Mouse (Mus musculus) embryonic facial prominence, embryonic 12.5 days (tissue): Measurements from ENCODE around the gene Sbno2. TPM values are rescaled to one million over a fixed set of nuclear protein-coding genes. Genes with fewer than 3 reads are reported as not detected.

ENCODE experiments used
- ATAC-seq: fragments of 200-750 bp; cut with Nextera tagmentation; 2 replicates; pipeline ENCODE4 v1.8.0; 2017; ENCODE audit not compliant: insufficient number of reproducible peaks, insufficient read depth, low FRiP score, low TSS enrichment
- H3K27ac ChIP-seq: fragments of 300-500 bp; sonication (generic); 2 replicates; pipeline ENCODE4 v1.5.1; 2016; ENCODE audit warnings: mild to moderate bottlenecking
- H3K27me3 ChIP-seq: fragments of 300-500 bp; sonication (generic); 2 replicates; pipeline ENCODE4 v1.6.1; 2016; ENCODE audit warnings: mild to moderate bottlenecking, moderate library complexity
- H3K36me3 ChIP-seq: fragments of 300-500 bp; sonication (generic); 2 replicates; pipeline ENCODE4 v1.6.1; 2016; ENCODE audit warnings: mild to moderate bottlenecking
- H3K4me1 ChIP-seq: fragments of 300-500 bp; sonication (generic); 2 replicates; pipeline ENCODE4 v1.6.1; 2016
- H3K4me2 ChIP-seq: fragments of 300-500 bp; sonication (generic); replicated peaks from 2 replicates; pipeline ENCODE4 v1.6.1; 2016; ENCODE audit warnings: mild to moderate bottlenecking, moderate library complexity
- H3K4me3 ChIP-seq: fragments of 300-500 bp; sonication (generic); 2 replicates; pipeline ENCODE4 v1.5.1; 2016; ENCODE audit warnings: mild to moderate bottlenecking
- H3K9ac ChIP-seq: fragments of 300-500 bp; sonication (generic); 2 replicates; pipeline ENCODE4 v1.6.1; 2016; ENCODE audit warnings: mild to moderate bottlenecking, moderate library complexity
- H3K9me3 ChIP-seq: fragments of 300-500 bp; sonication (generic); 2 replicates; pipeline ENCODE4 v1.6.1; 2016; ENCODE audit warnings: mild to moderate bottlenecking, moderate library complexity
- WGBS: fragments of 180-500 bp; shearing (Covaris S2); methylation state at CpG from one replicate; pipeline ENCODE4 v1.1.7; 2016; 5-methylcytosine and 5-hydroxymethylcytosine counted together
- polyA plus RNA-seq: library from polyadenylated mRNA; unstranded; fragments of >200 nt; fragmentation: Nextera tagmentation; extraction: Ambion mirVana; gene quantifications from 2 replicates; pipeline ENCODE4 v1.2.1, GENCODE M21; 2016

Gene Sbno2
- polyA plus RNA-seq, 1 experiment from 2014 or later: 15.2 TPM

- peak within 1 kb of the TSS; percentile 82 for H3K27ac ChIP-seq
- ATAC-seq: no peak
- H3K36me3 ChIP-seq: peaks cover 23% of the 10 kb centered on the region
- peak within 1 kb of the TSS; percentile 40; the same call in 1 of the 2 replicates for H3K9ac ChIP-seq
- H3K27me3 ChIP-seq: peaks cover 29% of the 10 kb centered on the region
- H3K9me3 ChIP-seq: no peaks in the 10 kb centered on the region
- peaks cover 37% of the 10 kb centered on the region for H3K4me1 ChIP-seq
- H3K4me2 ChIP-seq: peak within 1 kb of the TSS; percentile 92
- peak within 1 kb of the TSS; percentile 81 for H3K4me3 ChIP-seq
- WGBS: 79% methylated on average over 10 of the region's 10 CpGs
Observed at GRCm38 (mm10) chr10:80140666-80141035, 35.3 kb upstream of the Sbno2 start, which contains the start of gene Cbarp. Cbarp (minus strand) TSS chr10:80140835.

GRCm38 (mm10) chr10:80139975-80140665 is 34.7 kb upstream of the Sbno2 start:
- Histone ChIP-seq H3K9me3 (no peaks in the 10 kb centered on the region), H3K27me3 (peaks cover 35% of the 10 kb centered on the region), H3K27ac (no peak overlapping the region), H3K4me3 (no peak overlapping the region), H3K9ac (no peak overlapping the region), H3K36me3 (peaks cover 18% of the 10 kb centered on the region), H3K4me1 (peaks cover 37% of the 10 kb centered on the region), H3K4me2 (peak overlapping the region; percentile 92; the same call in 1 of the 2 replicates)
- no peak for ATAC-seq
- 72% methylated on average over 11 of the region's 11 CpGs for WGBS

GRCm38 (mm10) chr10:80139439-80139775 is 34.0 kb upstream of the Sbno2 start:
- H3K27ac ChIP-seq: peak overlapping the region; percentile 77; the same call in 1 of the 2 replicates
- WGBS: under 1% methylated on average over 10 of the region's 10 CpGs
- H3K27me3 ChIP-seq: peaks cover 41% of the 10 kb centered on the region
- peak overlapping the region; percentile 81 for H3K4me3 ChIP-seq
- ATAC-seq: no peak
- H3K4me2 ChIP-seq: peak overlapping the region; percentile 96
- H3K36me3 ChIP-seq: peaks cover 15% of the 10 kb centered on the region
- H3K4me1 ChIP-seq: peaks cover 37% of the 10 kb centered on the region
- no peaks in the 10 kb centered on the region for H3K9me3 ChIP-seq
- H3K9ac ChIP-seq: peak overlapping the region; percentile 94

GRCm38 (mm10) chr10:80138553-80139438 is 33.4 kb upstream of the Sbno2 start, which contains the start of gene Atp5d:
Atp5d (plus strand) TSS chr10:80138632.
- H3K9me3 ChIP-seq: no peaks in the 10 kb centered on the region
- ATAC-seq: no peak
- peaks cover 37% of the 10 kb centered on the region for H3K4me1 ChIP-seq
- H3K9ac ChIP-seq: peak within 1 kb of the TSS; percentile 94
- peaks cover 15% of the 10 kb centered on the region for H3K36me3 ChIP-seq
- WGBS: under 1% methylated on average over 85 of the region's 94 CpGs
- peak within 1 kb of the TSS; percentile 96 for H3K4me2 ChIP-seq
- peak within 1 kb of the TSS; percentile 81 for H3K4me3 ChIP-seq
- H3K27ac ChIP-seq: peak within 1 kb of the TSS; percentile 77
- peaks cover 41% of the 10 kb centered on the region for H3K27me3 ChIP-seq

- H3K4me1 ChIP-seq: peaks cover 35% of the 10 kb centered on the region
- no peak for ATAC-seq
- peak overlapping the region; percentile 77 for H3K27ac ChIP-seq
Observed at GRCm38 (mm10) chr10:80137626-80138552, 32.5 kb upstream of the Sbno2 start.

GRCm38 (mm10) chr10:80136952-80137625 is 31.7 kb upstream of the Sbno2 start:
- H3K4me1 ChIP-seq: peaks cover 33% of the 10 kb centered on the region
- peak overlapping the region; percentile 45 for H3K9ac ChIP-seq
- H3K27ac ChIP-seq: peak overlapping the region; percentile 50
- H3K4me3 ChIP-seq: peak overlapping the region; percentile 81
- peak overlapping the region; percentile 96 for H3K4me2 ChIP-seq
- 6% methylated on average over 29 of the region's 29 CpGs for WGBS
- no peaks in the 10 kb centered on the region for H3K9me3 ChIP-seq
- ATAC-seq: no peak
- H3K36me3 ChIP-seq: peaks cover 26% of the 10 kb centered on the region
- peaks cover 41% of the 10 kb centered on the region for H3K27me3 ChIP-seq

More at GRCm38 (mm10) chr10:80137626-80138552, 32.5 kb upstream of the Sbno2 start:
- Histone ChIP-seq H3K4me3 (peak overlapping the region; percentile 81), H3K9me3 (no peaks in the 10 kb centered on the region), H3K9ac (peak overlapping the region; percentile 94), H3K4me2 (peak overlapping the region; percentile 96), H3K27me3 (peaks cover 41% of the 10 kb centered on the region), H3K36me3 (peaks cover 18% of the 10 kb centered on the region)
- WGBS: 5% methylated on average over 30 of the region's 33 CpGs

- peak overlapping the region; percentile 81 for H3K4me3 ChIP-seq
- H3K27me3 ChIP-seq: peaks cover 41% of the 10 kb centered on the region
- peaks cover 40% of the 10 kb centered on the region for H3K4me1 ChIP-seq
- peak overlapping the region; percentile 45; the same call in 1 of the 2 replicates for H3K9ac ChIP-seq
- H3K4me2 ChIP-seq: peak overlapping the region; percentile 96
- H3K9me3 ChIP-seq: no peaks in the 10 kb centered on the region
- WGBS: 12% methylated on average over 45 of the region's 49 CpGs
- peaks cover 32% of the 10 kb centered on the region for H3K36me3 ChIP-seq
- no peak overlapping the region for H3K27ac ChIP-seq
- ATAC-seq: no peak
Observed at GRCm38 (mm10) chr10:80136179-80136951, 31.0 kb upstream of the Sbno2 start.

- H3K4me1 ChIP-seq: peaks cover 41% of the 10 kb centered on the region
- no peak for ATAC-seq
- no peaks in the 10 kb centered on the region for H3K9me3 ChIP-seq
- H3K27ac ChIP-seq: no peak overlapping the region
- H3K4me3 ChIP-seq: no peak overlapping the region
- 83% methylated on average over 1 of the region's 1 CpGs for WGBS
- H3K4me2 ChIP-seq: no peak overlapping the region
- peaks cover 39% of the 10 kb centered on the region for H3K36me3 ChIP-seq
- H3K9ac ChIP-seq: no peak overlapping the region
- H3K27me3 ChIP-seq: peaks cover 41% of the 10 kb centered on the region
Observed at GRCm38 (mm10) chr10:80135641-80136040, 30.3 kb upstream of the Sbno2 start.

- peaks cover 41% of the 10 kb centered on the region for H3K4me1 ChIP-seq
- H3K27me3 ChIP-seq: peaks cover 41% of the 10 kb centered on the region
- H3K9ac ChIP-seq: no peak overlapping the region
- H3K9me3 ChIP-seq: no peaks in the 10 kb centered on the region
- WGBS: 87% methylated on average over 10 of the region's 10 CpGs
- no peak for ATAC-seq
- peaks cover 44% of the 10 kb centered on the region for H3K36me3 ChIP-seq
- no peak overlapping the region for H3K4me2 ChIP-seq
- no peak overlapping the region for H3K27ac ChIP-seq
- no peak overlapping the region for H3K4me3 ChIP-seq
Observed at GRCm38 (mm10) chr10:80135161-80135560, 29.8 kb upstream of the Sbno2 start.

- no peaks in the 10 kb centered on the region for H3K9me3 ChIP-seq
- H3K36me3 ChIP-seq: peaks cover 51% of the 10 kb centered on the region
- H3K27ac ChIP-seq: no peak overlapping the region
- no peak overlapping the region for H3K4me3 ChIP-seq
- peaks cover 41% of the 10 kb centered on the region for H3K4me1 ChIP-seq
- no peak overlapping the region for H3K9ac ChIP-seq
- no peak for ATAC-seq
- peaks cover 41% of the 10 kb centered on the region for H3K27me3 ChIP-seq
- H3K4me2 ChIP-seq: no peak overlapping the region
- WGBS: 87% methylated on average over 9 of the region's 9 CpGs
Observed at GRCm38 (mm10) chr10:80134421-80134820, 29.1 kb upstream of the Sbno2 start.
